Mouse (Mus musculus) brown adipose tissue, adult 24 weeks (tissue): Measurements from ENCODE around the gene Naaladl2. TPM values are rescaled to one million over a fixed set of nuclear protein-coding genes. Genes with fewer than 3 reads are reported as not detected.
"Not testable (repeated sequence)": the region's sequence is repeated elsewhere in the genome, so short reads cannot be mapped to it uniquely, and the experiment has no call there.

Source experiments
- H3K27ac ChIP-seq: fragments of 200-500 bp; replicated peaks from 2 replicates; pipeline ENCODE4 v1.5.1; 2012; ENCODE audit warnings: low read depth, mild to moderate bottlenecking, low read length
- H3K4me1 ChIP-seq: fragments of 200-500 bp; 2 replicates; pipeline ENCODE4 v1.6.1; 2012; ENCODE audit warnings: low read length, mixed read lengths; ENCODE audit not compliant: control insufficient read depth, insufficient read depth, insufficient read length
- H3K4me3 ChIP-seq: fragments of 200-500 bp; 2 replicates; pipeline ENCODE4 v1.5.1; 2012; ENCODE audit warnings: low read depth, mild to moderate bottlenecking, low read length, moderate library complexity; ENCODE audit not compliant: insufficient read depth
- polyA plus RNA-seq: library from polyadenylated mRNA; stranded (reverse); fragments of >200 nt; gene quantifications from 2 replicates; pipeline ENCODE4 v1.2.4, GENCODE M21; 2012; ENCODE audit not compliant: missing spikeins, insufficient read depth, insufficient read length

Gene Naaladl2
- polyA plus RNA-seq, 1 experiment: 0.67 TPM

- Histone ChIP-seq H3K27ac (no peak overlapping the region), H3K4me1 (no peaks in the 10 kb centered on the region), H3K4me3 (no peak overlapping the region)
These were observed 91.1 kb downstream of the Naaladl2 start for GRCm38 (mm10) chr3:25052975-25053374.

GRCm38 (mm10) chr3:25019972-25020371, 124.1 kb downstream of the Naaladl2 start:
- H3K27ac ChIP-seq: no peak overlapping the region
- no peak overlapping the region for H3K4me3 ChIP-seq
- H3K4me1 ChIP-seq: no peaks in the 10 kb centered on the region

DNA sequence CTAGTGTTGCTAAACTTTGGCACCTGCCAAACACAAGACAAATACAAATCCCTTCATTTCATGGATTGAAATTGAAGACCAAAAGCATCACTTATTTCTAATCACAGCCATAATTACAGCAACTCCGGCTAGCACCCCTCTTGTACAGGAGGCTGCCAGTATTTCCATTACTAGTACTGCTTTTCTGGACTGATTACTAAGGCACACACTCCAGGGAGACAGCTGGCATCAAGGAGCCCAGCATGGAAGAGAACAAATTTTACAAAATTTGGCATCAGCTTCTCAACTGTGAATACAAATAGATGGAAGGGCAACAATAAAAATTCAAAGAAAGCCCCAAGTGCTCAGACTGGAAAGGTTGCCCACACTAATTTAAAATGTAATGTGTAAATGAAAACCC, 133.3 kb downstream of the Naaladl2 start:
- Histone ChIP-seq H3K4me1 (no peaks in the 10 kb centered on the region), H3K27ac (no peak overlapping the region), H3K4me3 (no peak overlapping the region)

- not testable (repeated sequence) for H3K4me1 ChIP-seq, H3K4me3 ChIP-seq, H3K27ac ChIP-seq
These were observed 137.3 kb downstream of the Naaladl2 start for GRCm38 (mm10) chr3:25006802-25007201.

DNA sequence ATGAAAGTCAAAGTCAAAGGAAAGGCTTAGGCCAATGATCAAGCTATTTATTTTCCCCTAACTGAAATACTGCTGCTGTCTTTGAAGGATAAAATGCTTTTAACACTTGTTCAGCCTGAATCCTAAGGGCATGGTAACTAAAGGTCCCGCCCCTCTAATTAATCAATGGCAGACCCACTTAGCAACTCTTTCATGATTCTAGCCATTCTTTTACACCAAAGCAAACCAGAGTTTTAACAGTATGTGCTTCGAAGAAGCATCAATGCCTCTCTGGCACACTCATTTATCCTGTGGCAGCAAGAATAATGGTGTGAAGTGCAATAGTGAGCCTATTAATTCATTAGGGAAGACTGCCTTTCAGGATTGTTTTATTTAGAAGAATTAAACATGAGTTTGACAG, 151.5 kb downstream of the Naaladl2 start:
- no peak overlapping the region for H3K27ac ChIP-seq
- no peak overlapping the region for H3K4me3 ChIP-seq
- no peaks in the 10 kb centered on the region for H3K4me1 ChIP-seq

- no peak overlapping the region for H3K27ac ChIP-seq
- H3K4me1 ChIP-seq: no peaks in the 10 kb centered on the region
- no peak overlapping the region for H3K4me3 ChIP-seq
These were observed 152.0 kb downstream of the Naaladl2 start for GRCm38 (mm10) chr3:24992078-24992477.

DNA sequence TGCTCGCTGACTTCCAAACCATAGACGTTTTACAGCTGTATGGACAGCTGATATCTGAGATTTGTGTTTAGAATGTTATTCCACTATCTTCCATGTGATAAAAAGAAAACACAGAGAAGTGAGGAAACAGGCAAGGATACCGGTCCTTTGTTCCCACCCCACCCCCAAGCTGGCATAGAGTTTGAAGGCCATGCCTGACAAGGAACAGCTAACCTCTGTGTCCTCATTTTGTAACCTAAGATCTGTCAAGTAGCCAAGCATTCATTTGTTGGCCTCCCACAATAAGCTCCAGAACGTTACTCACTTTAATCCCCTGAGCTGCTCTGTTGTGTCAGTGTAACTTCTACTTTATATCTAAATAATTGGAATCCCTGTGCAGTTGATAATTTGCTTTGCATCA, 161.9 kb downstream of the Naaladl2 start:
- Histone ChIP-seq H3K27ac (no peak overlapping the region), H3K4me1 (no peaks in the 10 kb centered on the region), H3K4me3 (no peak overlapping the region)

DNA sequence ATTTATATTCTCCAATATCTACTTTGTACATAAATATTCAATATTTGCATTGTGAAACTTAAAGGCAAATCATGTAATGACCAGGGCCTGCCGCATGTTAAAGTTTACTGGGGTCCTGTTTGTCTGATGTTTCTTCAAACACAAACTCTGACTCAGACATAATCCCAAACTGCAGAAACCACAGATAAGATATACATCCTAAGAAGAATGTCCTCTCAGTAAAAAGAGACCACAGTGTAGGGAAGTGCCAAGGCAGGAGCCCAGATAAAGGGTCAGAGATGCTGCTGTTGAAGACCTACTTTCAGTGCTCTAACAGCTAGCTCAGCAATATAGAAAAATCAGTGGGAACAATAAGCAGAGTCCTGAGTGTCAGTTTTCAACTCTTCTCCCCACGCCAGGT, 201.9 kb downstream of the Naaladl2 start:
- Histone ChIP-seq H3K4me3 (no peak overlapping the region), H3K27ac (no peak overlapping the region), H3K4me1 (no peaks in the 10 kb centered on the region)

DNA sequence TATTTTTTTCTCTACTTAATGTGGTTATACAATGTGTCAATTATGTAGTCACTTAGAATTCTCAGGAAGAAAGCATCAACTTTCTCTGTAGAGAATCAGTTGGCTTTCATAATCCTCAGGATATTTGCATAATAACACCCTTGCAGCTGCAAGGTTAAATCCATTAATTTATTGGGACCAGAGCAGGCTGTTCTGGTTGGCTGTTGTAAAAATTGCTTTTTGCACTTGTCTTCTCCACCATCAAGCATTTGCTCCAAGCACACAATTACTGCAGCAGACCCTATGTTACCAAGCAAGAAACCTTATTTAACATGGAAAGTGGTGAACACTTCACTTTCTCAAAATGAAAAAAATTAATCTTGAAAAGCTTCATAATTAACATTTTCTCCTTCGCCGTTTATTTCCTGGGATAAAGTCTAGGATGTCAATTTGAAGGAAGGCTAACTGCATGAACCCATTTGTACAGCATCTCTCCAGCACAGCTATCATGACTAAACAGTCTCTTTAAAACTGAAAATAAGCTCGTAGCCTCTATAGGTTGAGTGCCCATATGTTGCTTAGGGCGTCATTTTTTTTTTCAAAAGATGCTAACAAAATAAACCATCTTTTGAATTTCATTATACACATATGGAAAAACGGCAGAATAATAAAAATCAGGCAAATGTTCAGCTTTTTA, 205.4 kb downstream of the Naaladl2 start:
- Histone ChIP-seq H3K4me3 (no peak overlapping the region), H3K4me1 (no peaks in the 10 kb centered on the region), H3K27ac (no peak overlapping the region)

GRCm38 (mm10) chr3:24921811-24922210, 222.2 kb downstream of the Naaladl2 start:
- Histone ChIP-seq H3K4me1 (no peaks in the 10 kb centered on the region), H3K27ac (no peak overlapping the region), H3K4me3 (no peak overlapping the region)

- Histone ChIP-seq H3K27ac (no peak overlapping the region), H3K4me3 (no peak overlapping the region), H3K4me1 (no peaks in the 10 kb centered on the region)
These were observed 222.7 kb downstream of the Naaladl2 start for GRCm38 (mm10) chr3:24921401-24921800.

GRCm38 (mm10) chr3:24905425-24905960, 238.6 kb downstream of the Naaladl2 start:
- Histone ChIP-seq H3K4me3 (no peak overlapping the region), H3K4me1 (no peaks in the 10 kb centered on the region), H3K27ac (no peak overlapping the region)

- no peak overlapping the region for H3K4me3 ChIP-seq
- H3K27ac ChIP-seq: no peak overlapping the region
- H3K4me1 ChIP-seq: no peaks in the 10 kb centered on the region
These were observed 255.3 kb downstream of the Naaladl2 start for GRCm38 (mm10) chr3:24888801-24889200.

GRCm38 (mm10) chr3:24872254-24872653, 271.8 kb downstream of the Naaladl2 start:
- no peaks in the 10 kb centered on the region for H3K4me1 ChIP-seq

GRCm38 (mm10) chr3:24852936-24853335, 291.1 kb downstream of the Naaladl2 start:
- Histone ChIP-seq H3K4me3 (no peak overlapping the region), H3K4me1 (no peaks in the 10 kb centered on the region), H3K27ac (no peak overlapping the region)

More at GRCm38 (mm10) chr3:24872254-24872653, 271.8 kb downstream of the Naaladl2 start:
- Histone ChIP-seq H3K27ac (no peak overlapping the region), H3K4me3 (no peak overlapping the region)

DNA sequence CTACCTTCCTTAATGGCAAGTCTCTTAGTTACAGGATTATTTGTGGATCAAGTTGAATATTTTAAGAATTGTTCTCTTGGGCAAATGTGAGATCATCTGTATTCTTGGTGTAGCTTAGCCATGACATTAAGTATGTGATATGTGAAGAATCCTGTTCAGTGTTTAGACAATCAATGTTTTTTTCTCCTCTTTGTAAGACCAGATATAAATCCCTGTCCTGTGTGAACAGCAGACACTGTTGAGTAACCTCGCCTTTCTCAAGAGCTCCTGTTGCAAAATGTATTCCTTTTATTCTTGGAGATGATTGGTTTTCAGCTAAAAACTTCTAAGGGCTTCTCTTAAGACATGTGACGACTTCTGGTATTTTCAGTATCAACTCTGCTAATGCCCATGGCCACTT, 347.3 kb downstream of the Naaladl2 start:
- Histone ChIP-seq H3K4me3 (no peak overlapping the region), H3K4me1 (no peaks in the 10 kb centered on the region), H3K27ac (no peak overlapping the region)
